Mouse (Mus musculus) kidney, postnatal 36 days (tissue): ENCODE results near the gene Zswim3.
"Not testable (repeated sequence)": the region's sequence is repeated elsewhere in the genome, so short reads cannot be mapped to it uniquely, and the experiment has no call there.

Experiments
- DNase-seq, 2 experiments: peaks; one replicate each; pipeline ENCODE4 v3.0.0; 2021 to 2022; ENCODE audit warnings: mixed read lengths in 2 of 2

The Zswim3 gene

DNA sequence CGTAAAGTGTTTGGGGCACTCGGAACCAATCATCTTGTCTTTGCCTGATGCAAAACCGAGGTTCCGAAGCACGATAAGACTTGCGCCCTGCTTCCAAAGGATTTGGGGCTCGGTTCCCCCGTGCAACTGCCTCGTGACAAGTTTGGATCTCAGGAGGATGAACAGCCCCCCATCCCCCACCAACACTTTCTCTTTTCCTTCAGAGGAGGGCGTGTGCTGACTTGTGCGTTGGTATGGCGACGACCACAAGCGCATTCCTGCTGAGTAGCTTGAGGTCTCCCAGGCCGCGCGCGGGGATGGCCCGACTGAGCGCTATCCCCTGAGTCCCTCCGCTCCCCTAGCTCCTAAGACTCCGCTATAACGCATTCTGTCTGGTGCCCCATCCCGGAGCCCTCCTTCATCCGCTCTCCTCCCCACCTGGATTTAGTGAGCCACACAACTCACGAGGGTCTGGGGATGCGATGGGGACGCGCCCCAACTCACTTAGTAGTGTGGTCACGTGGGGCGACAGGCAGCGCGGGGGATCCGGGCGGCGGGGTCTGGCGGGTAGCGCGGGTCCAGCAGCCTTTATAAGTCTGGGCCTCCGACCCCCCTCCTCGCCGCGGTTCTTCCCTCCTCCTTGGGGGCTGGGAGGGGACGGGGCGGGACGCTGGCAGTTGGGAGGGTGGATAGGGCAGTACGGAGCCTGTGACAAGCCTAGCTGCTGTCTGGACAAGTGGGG is 52.4 kb downstream of the Zswim3 start, which contains the start of gene Pltp:
Pltp (minus strand) TSS at position 611 of the 721 bp plus-strand sequence.
- peak; percentile 38 to 67 for DNase-seq

GRCm38 (mm10) chr2:164857842-164858553 is 53.1 kb downstream of the Zswim3 start:
- DNase-seq: no peak

DNA sequence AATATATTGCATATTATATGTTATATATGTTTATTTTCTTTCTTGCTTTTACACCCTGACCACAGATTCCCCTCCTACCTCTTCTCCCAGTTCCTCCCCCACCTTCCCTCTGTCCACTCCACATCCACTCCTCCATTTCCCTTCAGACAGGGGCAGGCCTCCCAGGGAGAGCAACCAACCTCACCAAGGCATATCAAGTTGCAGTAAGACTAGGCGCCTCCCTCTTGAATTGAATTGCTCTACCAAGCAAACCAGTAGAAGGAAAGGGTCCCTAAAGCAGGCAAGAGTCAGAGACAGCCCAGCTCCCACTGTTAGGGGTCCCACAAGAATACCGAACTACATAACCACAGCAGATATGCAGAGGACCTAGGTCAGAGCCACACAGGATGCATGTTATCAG is 54.3 kb downstream of the Zswim3 start:
- DNase-seq: no peak

- DNase-seq: peak; percentile 70 to 71
These were observed 54.9 kb downstream of the Zswim3 start for GRCm38 (mm10) chr2:164859640-164860432.

DNA sequence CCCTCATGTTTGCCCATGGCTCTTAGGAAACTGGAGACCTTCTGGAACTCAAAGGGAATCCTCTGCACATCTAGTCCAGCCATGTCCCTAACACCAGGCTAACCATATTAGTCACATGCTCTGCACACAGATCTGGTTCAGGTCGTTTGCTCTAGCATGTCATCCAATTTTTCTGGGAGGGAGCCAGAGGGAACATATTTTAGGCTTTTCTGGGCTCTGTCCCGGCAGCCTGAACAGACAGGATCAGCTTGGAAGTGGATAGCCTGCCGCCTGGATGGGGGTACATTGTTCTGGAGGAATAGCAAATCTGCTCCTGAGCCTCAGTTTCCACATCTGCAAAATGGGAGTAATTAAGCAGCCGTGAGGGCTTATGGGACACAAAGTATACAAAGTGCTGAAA is 56.2 kb downstream of the Zswim3 start:
- DNase-seq: no peak

DNA sequence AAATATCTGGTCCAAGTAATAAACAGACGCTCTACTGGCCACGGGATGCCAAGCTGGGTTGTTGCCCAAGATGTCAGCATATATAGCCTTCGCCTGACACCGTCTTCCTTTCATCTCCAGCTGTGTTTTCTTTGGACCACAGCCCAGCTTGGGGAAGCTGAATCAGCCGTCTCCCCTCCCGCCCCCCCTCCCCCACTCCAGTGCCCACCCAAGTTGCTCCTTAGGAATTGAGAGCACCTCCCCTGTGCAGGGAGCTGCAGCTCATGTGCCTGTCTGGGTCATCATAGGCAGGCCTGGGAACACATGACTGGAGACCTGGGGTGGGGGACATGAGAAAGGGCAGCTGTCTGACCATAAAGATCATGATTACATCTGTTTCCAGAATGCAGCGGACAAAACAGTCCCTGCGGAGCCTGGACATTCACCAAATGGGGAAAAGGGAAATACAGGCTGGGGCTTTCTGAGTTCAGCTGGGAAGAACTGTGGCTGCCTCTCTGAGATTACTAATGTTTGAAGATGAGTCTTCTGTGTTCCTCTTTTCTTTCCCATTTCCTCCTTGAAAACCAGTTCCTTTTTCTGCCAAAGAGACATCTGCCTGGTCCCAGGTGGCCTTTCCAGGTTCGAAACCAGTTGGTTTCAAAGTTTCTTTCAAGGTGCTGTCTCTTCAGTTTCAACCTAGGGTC is 57.4 kb downstream of the Zswim3 start:
- peak; percentile 67 to 72 for DNase-seq

DNA sequence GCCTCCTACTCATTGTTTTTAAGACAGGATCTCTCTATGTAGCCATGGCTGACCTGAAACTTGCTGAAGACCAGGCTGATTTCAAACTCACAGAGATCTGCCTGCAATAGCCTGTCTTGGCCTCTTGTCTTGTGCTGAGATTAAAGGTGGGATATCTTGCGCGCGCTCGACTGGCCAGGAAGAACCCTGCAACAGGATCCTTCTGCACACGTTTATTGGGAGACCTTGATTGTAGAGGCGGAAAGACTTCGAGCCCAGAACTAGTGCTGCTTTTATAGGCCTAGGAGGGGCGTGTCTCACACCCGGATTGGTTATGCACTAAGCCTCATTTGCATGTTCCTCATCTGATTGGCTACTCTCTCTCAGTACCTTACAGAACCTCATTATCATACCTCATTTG is 58.5 kb downstream of the Zswim3 start:
- not testable (repeated sequence) for DNase-seq

DNA sequence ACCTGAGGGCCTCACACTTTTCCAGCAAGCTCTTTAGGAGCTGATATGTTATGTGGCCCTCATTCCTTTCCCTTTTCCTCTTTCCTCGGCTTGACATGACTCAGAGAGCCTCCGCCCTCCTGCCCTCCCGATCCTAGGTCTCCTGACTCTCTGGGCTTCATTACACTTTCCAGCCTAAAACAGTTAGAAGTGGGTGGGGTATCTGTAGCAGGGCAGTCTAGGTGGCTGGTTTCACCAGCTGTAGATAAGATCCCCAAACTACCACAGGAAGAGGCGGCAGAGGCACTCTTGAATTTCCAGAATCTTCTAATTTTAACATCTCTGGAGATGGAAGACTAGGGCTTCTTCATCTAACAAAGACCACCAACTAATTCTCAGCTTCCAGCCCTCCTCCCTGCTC is 59.7 kb downstream of the Zswim3 start:
- no peak for DNase-seq

DNA sequence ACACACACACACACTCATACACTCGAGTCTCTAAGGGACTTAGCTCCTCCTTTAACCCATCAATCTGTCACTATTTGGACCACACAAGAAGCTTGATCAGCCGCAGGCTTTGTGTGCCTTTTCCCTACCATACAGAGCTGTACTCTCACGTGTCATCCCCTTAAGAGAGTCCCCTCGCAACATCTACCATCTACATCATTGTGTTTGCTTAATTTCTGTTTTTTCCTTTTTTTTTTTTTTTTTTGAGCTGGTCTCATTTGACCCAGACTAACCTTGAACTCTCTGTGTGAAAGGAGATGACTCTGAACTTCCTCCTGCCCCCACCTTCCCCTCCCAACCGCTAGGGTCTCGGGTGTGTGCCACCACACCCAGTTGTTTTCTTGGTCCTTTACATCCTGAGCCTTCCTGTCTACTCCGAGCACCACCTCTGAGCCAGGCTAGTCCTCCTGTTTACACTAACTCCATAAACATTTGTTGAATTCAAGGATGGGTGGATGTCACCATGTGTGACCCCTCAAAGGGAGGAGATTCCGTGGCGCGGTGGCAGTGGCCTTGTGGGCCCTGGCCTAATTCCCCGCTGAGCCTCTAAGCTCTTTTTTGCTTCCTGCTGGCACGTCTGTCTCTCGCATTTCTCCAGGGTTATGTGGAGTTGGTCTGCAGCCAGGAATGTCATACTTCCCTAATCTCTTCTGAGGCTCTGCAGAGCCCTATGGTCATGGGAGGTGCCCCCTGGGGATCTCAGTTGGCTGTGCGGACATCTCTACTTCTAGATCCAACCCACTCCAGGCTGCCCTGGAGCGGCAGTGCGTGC is 62.0 kb downstream of the Zswim3 start:
- peak; percentile 70 to 72 for DNase-seq

DNA sequence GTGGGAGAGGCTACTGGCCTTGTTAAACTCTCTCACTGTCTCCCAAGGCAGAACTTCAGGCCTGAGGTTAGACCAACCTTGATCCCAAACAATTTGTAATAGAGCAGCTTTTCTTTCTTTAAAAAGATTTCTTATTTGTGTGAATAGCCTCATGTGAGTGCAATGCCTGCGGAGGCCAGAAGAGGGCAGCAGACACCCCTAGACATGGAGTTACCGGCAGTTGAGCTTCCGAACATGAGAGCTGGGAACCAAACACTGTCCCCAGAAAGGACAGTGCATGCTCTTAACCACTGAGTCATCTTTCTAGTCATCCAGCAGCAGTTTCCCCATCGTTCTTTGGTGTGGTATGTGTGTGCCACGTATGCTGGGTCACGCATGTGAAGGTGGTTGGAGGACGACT is 62.7 kb downstream of the Zswim3 start:
- peak in 1 of 2 experiments; percentile 56 for DNase-seq

GRCm38 (mm10) chr2:164868491-164868890 is 63.6 kb downstream of the Zswim3 start:
- DNase-seq: no peak
